Mouse (Mus musculus) embryonic fibroblast, embryonic 13.5 days (primary cell): ENCODE results near the gene Jpt1.

Experiments used
- CTCF ChIP-seq: IDR thresholded peaks from 2 replicates; pipeline ENCODE4 v1.5.1; 2011; ENCODE audit warnings: mild to moderate bottlenecking, control low read depth, low read length, moderate library complexity, borderline replicate concordance; ENCODE audit not compliant: insufficient read depth
- POLR2A ChIP-seq: IDR thresholded peaks from 2 replicates; pipeline ENCODE4 v1.6.1; 2011; ENCODE audit warnings: low read depth, mild to moderate bottlenecking, control low read depth, low read length, moderate library complexity

- TF ChIP-seq CTCF (no peak), POLR2A (no peak)
Observed at GRCm38 (mm10) chr11:115510507-115510888, 3.7 kb downstream of the Jpt1 start.
